Mouse (Mus musculus) c-Kit-negative CD71-positive TER-119-positive erythroid progenitor cells, embryonic 14.5 days (primary cell): ENCODE results near the gene Gtpbp2.

Experiments used
- DNase-seq: peaks from one replicate; pipeline ENCODE4 v3.0.0-alpha.2; 2013; ENCODE audit warnings: low read depth, low spot score

Gene Gtpbp2

DNA sequence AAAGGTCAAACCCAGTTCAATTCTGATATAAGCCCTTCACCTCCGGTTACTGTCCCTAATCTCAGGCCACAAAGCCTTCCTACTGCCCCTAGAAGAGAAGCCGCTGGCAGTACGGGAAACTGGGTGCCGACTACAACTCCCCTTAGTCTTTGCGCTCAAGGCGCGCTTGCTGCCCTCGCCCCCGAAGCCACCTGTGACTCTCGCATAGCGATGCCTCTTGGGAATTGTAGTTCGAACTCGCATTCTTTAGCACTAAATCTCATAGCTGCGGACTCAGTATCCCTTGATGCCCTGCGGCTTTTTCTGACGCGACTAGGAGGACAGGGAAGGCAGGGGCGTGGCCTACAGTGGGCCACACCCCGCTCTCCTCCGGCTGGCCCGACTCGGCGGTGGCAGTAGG lies at the start of gene Gtpbp2:
Gene Gtpbp2, plus strand, starts transcription at position 347 of the 400 bp plus-strand sequence.
- peak; percentile 97 for DNase-seq

DNA sequence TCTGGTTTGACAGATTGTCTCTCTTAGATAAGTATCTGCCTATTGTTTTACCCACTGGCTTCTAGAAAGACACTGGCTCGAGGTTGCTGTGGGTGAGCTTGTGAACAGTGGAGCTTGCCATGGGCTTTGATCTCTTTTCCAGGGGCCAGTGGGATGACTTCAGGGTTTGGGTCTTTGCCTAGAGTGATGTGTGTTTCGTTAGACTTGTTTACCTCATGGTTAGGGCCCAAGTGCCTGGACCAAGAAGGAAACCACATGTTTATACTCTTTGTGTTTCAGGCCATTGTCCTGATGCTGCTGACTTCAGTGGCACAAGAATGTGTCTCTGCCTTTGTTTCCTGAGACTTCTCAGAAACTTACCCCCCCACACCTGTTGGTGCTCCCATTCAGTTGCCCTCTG lies 45.3 kb upstream of the Gtpbp2 start:
- no peak for DNase-seq

DNA sequence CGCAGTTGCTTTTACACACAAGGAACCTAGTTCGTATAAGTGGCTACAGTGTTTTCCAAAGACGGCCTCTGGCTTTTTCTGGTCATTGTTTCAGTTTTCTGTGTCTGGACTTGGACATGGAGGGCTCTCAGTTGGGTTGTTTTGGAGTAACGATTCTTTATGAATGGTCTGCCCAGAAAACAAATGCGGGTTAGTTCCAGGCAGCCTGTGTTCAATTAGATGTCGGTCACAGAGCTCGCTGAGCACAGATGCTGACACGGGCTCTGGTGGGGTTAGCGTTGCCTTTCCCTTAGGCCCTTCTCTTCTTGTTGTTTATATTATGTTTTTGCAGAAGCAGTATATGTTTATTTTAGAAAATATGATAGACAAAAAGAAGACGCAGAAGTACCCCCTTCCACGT lies 44.7 kb upstream of the Gtpbp2 start:
- no peak for DNase-seq

DNA sequence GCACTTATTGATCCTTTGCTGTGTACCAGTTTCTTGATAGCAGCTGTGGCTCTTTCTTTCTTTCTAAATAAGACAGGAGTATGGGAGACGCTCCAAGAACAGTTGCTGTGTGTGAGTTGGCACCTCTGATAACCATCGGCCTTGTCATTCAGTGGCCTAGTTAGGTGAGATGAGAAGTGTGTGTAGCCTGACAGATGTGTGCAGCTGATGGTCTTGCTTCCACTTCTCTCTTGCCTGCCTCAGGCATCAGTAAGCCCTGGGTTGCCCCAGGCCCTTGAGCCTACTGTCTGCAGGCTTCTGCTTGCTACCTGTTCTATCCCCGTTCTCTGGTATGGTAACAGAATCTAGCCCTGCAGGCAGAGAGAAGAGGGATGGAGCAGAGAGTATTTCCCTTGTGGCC lies 44.0 kb upstream of the Gtpbp2 start:
- no peak for DNase-seq

DNA sequence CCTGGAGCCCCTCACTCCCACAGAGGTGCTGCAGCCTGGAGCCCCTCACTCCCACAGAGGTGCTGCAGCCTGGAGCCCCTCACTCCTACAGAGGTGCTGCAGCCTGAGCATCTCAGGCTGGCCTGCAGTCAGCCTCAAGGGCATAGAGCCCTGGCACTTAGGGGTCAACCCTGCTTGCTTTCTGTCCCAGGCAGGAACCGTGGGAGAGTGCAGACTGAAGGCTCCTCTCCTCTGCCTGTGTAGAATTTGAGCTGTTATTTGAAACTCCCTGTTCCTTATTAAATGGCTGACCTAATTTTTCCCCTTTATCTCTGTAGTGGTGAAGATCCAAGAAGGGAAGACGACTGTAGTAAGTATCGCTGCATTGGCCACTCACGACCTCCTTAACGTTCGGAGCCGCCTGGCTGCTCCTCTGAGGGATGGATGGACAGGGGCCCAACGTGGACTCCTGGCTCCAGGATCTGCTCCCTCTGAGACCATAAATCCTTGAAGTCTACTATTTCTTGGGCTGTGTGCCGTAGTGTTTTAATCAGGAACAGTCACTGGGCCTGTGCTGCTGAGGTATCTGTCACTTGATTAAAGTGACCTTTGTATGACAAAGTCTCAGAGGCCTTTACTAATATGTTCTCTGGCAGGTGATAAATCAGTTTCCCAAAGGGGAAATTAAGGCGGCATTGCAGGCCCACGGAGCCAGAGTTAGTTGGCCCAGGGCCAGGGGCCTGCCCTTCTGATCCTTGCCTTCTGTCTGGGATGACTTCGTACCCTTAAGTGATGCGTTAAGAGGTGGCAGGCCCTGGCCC lies 43.0 kb upstream of the Gtpbp2 start:
- DNase-seq: no peak

DNA sequence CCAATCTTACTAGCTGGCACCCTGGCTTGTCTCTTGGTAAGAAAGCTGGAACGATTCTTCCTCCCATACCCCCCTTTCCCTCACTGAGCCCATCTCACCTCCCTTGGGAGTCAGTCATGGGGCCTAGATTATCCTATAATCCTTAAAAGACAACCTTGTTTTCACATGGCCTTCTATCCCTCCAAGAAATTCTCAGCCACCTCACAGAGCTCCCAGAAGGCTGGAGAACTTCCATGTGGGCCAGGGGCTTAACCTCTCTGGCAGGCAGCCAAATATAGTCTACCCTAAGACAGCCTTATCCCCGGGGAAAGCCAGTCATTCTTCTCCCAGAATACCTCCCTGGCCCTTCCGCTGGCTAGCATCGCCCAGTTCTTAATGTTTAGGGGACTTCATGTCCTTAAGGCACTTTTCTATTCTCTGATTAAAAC lies 42.4 kb upstream of the Gtpbp2 start:
- no peak for DNase-seq

DNA sequence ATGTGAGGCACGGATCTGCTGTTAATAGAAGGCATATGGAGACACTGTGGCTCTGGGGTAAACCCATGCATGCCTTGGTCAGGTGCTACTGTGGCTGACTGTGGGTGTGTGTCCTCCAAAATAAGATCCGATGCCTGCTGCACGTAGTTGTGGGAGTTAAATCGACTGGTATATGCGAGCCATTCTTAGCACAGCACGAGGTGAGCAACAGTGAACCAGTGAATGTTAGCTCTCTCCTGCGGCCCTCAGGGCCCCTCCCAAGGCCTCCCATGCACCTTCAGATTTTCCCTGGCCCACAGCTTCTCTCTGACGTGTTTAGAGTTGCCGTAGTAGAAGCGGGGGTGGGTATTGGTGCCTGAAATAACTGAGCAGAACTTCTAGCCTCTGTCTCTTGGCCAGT lies 41.2 kb upstream of the Gtpbp2 start:
- no peak for DNase-seq

DNA sequence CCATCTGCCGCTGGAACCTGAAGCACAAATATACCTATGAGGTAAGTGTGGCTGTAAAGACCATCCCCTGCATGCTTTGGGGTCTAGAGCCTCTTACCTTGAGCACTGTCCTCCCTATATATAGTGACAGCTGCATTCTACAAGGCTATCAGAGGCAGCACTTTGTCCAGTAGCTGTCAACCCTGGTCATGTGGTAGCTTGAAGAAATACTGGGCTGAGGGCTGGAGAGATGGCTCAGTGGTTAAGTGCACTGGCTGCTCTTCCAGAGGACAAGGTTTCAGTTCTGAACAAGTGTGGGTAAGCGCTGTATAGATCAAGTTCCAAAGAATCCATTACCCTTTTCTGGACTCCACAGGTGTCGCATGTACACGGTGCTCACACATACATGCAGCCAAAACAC lies 38.0 kb upstream of the Gtpbp2 start:
- DNase-seq: no peak

DNA sequence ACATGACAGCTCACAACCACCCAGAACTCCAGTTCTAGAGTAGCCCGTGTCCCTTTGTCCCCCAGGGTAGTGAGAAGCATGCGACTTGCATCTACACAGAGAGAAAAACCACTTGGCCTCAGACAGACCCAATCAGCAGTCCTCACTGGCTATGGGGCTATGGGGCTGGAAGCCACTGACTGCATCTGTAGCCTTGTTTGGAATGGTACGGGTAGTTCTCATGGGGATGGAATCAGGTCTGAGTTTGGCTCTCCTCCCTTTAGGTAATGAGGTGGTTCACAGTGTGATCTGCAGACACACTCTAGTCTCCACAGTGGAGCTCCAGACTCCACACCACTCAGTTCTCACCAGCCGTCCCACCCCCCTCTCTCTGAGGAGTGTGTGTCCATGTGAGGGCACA lies 37.5 kb upstream of the Gtpbp2 start:
- no peak for DNase-seq

DNA sequence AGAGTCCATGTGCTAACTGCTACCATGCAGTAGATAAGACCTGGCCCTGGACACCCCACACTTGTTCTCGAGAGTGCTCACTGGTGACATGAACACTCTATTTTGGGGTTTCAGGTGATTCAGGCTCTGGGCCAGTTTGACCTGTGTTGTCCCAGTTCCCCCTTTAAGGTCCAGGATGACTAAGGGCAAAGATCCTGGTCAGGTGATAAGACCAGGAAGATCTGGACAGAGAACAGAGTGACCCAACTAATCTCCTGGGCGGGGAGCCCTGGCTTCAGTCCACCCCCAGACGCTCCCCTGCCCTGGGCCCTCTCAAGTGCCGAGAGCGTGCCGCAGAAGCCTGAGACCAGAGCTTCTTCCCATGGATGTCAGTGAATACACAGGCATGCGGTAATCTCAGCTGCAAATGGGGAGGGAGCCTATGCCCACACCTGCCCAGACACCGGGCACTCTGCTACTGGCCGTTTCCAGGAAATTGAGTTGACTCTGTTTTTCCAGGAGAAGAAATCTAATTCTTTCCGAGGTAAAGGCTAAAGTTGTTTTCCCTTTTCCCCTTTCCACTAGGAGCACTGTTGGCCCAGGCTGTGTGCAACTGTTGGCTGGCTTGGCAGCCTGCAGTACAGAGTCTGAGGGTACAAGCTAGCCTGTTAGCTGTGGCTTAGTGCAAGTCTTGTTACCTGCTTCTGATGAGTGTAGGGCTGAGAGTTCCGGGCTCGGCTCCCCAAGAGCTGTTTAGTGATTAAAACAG lies 36.7 kb upstream of the Gtpbp2 start:
- no peak for DNase-seq

DNA sequence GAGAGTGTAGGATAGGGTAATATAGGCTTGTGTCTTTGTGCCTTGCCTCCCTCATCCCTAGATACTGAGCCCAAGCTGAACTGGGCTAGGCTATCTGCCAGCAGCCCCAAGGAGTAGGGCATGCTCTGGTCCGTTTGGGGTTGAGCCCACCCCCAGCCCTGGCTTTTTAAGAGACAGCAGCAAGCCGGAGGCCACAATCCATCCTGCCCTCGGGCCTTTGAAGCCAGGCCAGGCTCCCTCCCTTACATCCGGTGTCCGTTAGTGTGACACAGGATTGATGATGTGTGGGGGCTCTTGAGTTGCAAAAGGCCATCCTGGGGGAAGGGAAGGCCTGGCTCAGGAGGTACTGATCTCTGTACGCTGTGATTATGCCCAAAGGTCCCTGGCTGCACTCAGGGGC lies 34.2 kb upstream of the Gtpbp2 start:
- DNase-seq: no peak

DNA sequence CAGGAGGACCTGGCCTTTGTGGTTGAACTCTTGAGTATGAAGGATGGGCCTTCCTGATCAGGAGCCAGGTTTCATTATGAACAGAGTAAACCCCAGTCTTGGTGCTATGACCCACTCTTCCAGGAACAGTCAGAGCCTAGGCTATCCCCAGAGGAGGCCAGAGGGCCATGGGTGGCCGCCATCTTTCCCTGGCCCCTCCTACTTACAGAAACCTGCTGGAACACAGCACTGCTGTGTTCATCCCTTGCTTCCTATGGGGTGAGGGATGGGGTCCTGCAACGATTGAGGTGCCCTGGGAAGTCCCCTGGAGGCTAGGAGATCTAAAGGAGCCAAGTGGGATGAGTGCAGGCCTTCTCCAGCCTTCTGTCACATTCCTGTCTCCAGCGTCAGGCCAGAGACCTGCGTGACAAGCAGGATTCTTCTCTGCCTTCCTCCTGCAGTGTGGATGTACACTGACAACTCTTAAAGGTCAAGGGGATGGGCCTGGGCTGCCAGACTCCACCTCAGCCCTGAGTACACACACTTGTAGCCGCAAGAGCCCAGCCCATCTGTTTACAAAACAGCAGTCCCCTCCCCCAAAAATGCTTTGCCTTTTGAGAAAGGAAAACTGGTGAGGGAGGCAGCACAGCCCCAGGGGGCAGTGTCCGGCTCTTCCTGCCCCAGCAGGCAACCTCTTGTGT lies 32.9 kb upstream of the Gtpbp2 start:
- no peak for DNase-seq

DNA sequence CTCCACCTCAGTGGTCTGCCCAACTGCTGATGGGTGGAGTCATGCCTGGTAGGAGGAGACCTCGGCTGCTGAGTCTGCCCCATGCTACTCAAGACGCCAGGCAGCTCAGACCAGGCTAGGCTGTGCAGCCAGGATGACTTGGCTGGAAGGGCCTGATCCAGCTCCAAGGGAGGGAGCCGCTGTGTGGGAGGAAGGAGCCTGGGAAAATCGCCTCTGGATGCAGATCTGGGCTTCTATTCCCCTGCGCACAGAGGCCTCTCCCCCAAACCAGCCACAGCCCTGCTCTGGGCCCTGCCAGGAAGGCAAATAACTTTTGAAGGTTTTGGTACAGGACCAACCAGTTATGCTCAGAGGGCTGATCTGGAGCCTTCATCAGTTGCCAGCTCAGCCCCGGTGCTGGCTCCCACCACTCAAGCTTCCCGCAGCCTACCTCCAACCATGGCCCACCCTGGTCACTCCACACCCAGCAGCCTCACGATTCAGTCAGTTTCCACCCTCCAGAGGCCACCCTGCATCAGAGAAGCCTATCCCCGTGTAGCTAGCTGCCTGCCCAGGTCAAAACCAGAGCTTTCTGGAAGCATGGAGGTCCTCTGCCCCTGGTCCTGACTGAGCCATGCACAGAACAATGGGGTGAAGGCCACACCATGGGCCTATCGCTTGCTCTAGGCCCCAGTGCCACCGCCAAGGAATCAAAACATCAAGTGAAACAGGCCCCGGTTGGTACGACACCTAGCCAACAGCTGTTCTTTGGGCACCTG lies 30.9 kb upstream of the Gtpbp2 start:
- DNase-seq: no peak

DNA sequence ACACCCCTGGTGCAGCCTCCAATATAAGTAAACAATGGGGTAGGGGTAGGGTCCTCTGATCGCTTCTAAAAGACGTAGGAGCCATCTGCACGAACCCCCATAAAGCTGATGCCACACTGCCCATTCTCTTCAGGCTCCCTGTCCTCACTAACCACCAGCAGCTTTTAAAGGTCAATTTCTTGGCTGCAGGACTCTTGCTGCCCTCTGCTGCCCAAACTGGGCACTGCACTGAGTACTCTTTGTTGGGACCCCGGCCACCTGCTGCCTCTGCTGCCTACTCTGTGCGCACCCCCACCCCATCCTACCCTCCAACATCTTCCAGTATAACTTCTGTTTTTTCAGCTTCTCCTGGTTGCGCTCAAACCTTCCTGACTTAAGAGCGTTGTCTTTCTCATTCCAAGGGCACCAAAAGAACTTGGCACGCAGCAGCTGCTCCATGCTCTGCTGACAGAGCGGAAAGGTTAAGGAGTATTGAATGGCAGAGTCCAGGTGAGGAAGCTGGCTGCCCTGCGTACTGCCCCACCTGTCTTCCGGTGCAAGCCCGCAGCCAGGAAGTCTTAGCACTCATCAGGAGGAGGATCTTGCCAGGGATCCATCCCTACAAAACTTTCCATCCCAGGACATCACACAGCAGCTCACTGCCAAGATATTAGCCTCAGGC lies 28.6 kb upstream of the Gtpbp2 start:
- peak; percentile 33 for DNase-seq

DNA sequence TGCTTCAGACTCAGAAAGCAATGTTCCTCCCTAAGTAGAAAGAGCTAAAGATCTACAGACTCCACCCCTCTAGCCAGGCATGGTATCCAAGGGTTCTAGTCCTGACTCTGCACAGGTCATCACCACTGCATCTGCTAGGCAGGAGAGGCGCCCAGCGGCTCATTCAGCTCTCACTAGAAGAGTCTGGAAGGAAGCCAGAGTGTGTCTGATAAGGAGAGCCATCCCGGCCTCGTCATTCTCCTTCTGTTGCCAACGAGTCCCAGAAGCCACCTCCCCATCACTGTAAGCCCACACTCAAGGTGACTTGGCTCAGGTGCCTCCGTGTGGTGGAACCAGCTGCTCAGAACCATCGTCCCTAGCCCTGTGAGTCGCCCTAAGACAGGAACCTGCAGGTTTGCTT lies 28.0 kb upstream of the Gtpbp2 start:
- no peak for DNase-seq

DNA sequence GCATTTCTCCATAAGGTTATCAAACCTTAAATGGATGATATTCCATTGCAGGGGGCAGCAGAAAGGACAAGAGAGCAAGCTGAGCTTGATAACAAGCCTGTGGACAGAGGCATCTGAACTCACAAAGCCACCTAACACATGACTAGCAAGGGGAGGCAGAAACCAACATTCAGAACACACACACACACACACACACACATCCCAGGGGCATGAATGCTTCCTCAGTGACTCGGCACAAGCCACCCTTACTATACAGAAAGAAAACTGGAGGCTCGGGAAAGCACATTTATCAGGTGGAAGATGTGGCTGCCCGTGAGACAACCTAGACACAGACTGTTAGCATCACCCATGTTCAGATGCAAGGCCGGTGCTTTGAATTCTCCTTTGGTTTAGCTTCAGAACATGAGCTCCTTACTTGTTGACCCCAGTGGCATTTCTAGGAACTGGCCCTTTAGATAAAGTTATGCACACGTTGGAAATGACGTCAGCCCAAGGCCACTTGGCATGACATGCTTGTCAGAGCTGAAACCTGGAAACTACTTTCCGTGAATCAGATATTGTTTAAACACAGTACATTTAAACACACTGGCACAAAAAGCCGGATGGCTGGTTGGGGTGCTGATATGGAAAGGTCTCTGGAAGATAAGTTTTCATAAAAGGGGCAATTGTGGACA lies 22.1 kb upstream of the Gtpbp2 start:
- no peak for DNase-seq

DNA sequence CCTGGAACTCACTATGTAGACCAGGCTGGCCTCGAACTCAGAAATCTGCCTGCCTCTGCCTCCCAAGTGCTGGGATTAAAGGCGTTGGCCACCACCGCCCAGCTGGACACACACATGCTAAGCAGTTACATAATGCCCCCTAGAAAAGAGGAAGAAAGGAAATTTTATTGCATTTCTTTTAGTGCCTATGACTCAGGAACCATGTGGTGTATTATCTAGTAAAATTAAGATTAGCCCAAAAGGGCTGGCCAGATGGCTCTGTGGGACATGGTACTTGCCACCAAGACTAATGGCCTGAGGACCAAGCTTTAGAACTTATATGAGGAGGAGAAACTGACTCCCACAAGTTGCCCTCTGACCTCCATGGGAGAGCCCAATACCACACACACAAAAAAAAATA lies 21.0 kb upstream of the Gtpbp2 start:
- DNase-seq: no peak

DNA sequence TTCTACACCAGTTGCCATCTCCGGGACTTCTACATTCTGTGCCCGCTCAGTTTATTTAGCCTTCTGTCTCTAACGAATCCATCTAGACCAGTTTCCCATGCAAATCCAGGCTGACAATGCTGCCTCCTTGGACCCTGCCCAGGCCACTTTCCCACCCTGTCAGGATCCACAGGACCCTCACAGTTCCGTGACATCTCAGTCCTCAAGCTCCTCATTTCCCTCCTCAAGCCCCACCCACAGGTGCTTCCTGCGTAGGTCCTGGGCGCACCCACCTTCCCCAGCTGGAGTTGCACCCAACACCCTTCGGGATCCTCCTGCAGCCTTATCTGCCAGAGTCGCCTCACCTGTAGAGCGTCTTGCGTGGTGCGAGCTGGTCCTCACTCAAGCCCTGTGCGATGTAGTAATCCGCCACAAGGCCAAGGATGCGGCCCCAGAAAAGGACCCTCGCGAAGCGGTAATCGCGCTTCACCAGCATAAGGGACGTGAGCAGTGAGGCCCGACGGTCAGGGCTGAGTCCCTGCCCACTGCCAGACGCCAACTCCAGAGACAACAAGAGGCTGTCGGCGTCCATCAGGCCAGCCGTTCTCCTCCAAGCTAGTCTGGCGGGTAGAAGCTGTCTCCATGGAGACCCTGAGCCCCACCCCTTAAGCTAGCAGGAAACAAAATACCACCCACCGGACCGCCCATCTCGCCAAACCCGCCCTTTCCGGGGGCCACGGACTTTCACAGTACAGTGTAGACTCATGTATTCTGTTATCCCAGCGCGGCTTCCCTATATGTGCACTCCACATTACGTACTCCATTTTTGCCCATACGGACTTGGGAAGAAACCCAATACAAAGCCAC lies 17.0 kb upstream of the Gtpbp2 start, which contains the start of gene Rsph9:
Gene Rsph9, minus strand, starts transcription at position 639 of the 846 bp plus-strand sequence.
- DNase-seq: peak; percentile 56
